Mouse (Mus musculus) liver, embryonic 13.5 days (tissue): Measurements from ENCODE around the gene Spryd7. TPM values are rescaled to one million over a fixed set of nuclear protein-coding genes. Genes with fewer than 3 reads are reported as not detected.
"Not testable (repeated sequence)": the region's sequence is repeated elsewhere in the genome, so short reads cannot be mapped to it uniquely, and the experiment has no call there.

Source experiments
- ATAC-seq: fragments of 200-750 bp; cut with Nextera tagmentation; 2 replicates; pipeline ENCODE4 v1.8.0; 2017; ENCODE audit warnings: low read depth, mild to moderate bottlenecking, moderate number of reproducible peaks, moderate library complexity
- DNase-seq: peaks from one replicate; pipeline ENCODE4 v3.0.0; 2022
- H3K27ac ChIP-seq: fragments of 300-500 bp; sonication (generic); 2 replicates; pipeline ENCODE4 v1.5.1; 2015; ENCODE audit warnings: moderate library complexity, mild to moderate bottlenecking, inconsistent platforms
- H3K27me3 ChIP-seq: fragments of 300-500 bp; sonication (generic); 2 replicates; pipeline ENCODE4 v1.6.1; 2015; ENCODE audit warnings: mild to moderate bottlenecking, inconsistent platforms
- H3K36me3 ChIP-seq: fragments of 300-500 bp; sonication (generic); 2 replicates; pipeline ENCODE4 v1.6.1; 2015; ENCODE audit warnings: mild to moderate bottlenecking, inconsistent platforms
- H3K4me1 ChIP-seq: fragments of 300-500 bp; sonication (generic); replicated peaks from 2 replicates; pipeline ENCODE4 v1.6.1; 2015; ENCODE audit warnings: inconsistent platforms
- H3K4me2 ChIP-seq: fragments of 300-500 bp; sonication (generic); 2 replicates; pipeline ENCODE4 v1.6.1; 2015; ENCODE audit warnings: inconsistent platforms, mild to moderate bottlenecking, moderate library complexity
- H3K4me3 ChIP-seq: fragments of 300-500 bp; sonication (generic); replicated peaks from 2 replicates; pipeline ENCODE4 v1.5.1; 2015; ENCODE audit warnings: mild to moderate bottlenecking, inconsistent platforms
- H3K9ac ChIP-seq: fragments of 300-500 bp; sonication (generic); 2 replicates; pipeline ENCODE4 v1.6.1; 2015; ENCODE audit warnings: mild to moderate bottlenecking, inconsistent platforms
- H3K9me3 ChIP-seq: fragments of 300-500 bp; sonication (generic); replicated peaks from 2 replicates; pipeline ENCODE4 v1.6.1; 2016; ENCODE audit warnings: inconsistent platforms
- WGBS: fragments of 180-500 bp; shearing (Covaris S2); methylation state at CpG from one replicate; pipeline ENCODE4 v1.1.7; 2015; ENCODE audit not compliant: insufficient replicate concordance; 5-methylcytosine and 5-hydroxymethylcytosine counted together
- polyA plus RNA-seq: library from polyadenylated mRNA; unstranded; fragments of >200 nt; fragmentation: Nextera tagmentation; extraction: Ambion mirVana; gene quantifications from 2 replicates; pipeline ENCODE4 v1.2.1, GENCODE M21; 2015

The Spryd7 gene
- polyA plus RNA-seq = 13.2 TPM in 2 replicates

GRCm38 (mm10) chr14:61556289-61557147 lies at the start of gene Spryd7:
TSS of gene Spryd7 (minus strand) at chr14:61556886.
- ATAC-seq (peak; percentile 96), DNase-seq (peak; percentile 99)
- H3K4me3 ChIP-seq = peak within 1 kb of the TSS; percentile 82
- no peaks in the 10 kb centered on the region for H3K9me3 ChIP-seq
- WGBS = under 1% methylated on average over 71 of the region's 72 CpGs
- H3K4me2 ChIP-seq = peak within 1 kb of the TSS; percentile 99
- H3K27me3 ChIP-seq = no peaks in the 10 kb centered on the region
- peaks cover 28% of the 10 kb centered on the region for H3K4me1 ChIP-seq
- H3K27ac ChIP-seq = peak within 1 kb of the TSS; percentile 83
- no peaks in the 10 kb centered on the region for H3K36me3 ChIP-seq
- H3K9ac ChIP-seq = peak within 1 kb of the TSS; percentile 89

GRCm38 (mm10) chr14:61606088-61606487 lies 49.4 kb upstream of the Spryd7 start:
- not testable (repeated sequence) for H3K27me3 ChIP-seq, ATAC-seq, H3K9me3 ChIP-seq, H3K4me1 ChIP-seq, DNase-seq, H3K4me3 ChIP-seq, H3K27ac ChIP-seq, H3K9ac ChIP-seq, H3K4me2 ChIP-seq
- H3K36me3 ChIP-seq = peaks cover 26% of the 10 kb centered on the region
- 63% methylated on average over 2 of the region's 2 CpGs for WGBS

GRCm38 (mm10) chr14:61604081-61604480 lies 47.4 kb upstream of the Spryd7 start:
- H3K4me1 ChIP-seq = peaks cover 21% of the 10 kb centered on the region
- H3K36me3 ChIP-seq = peaks cover 26% of the 10 kb centered on the region
- no peak overlapping the region for H3K27ac ChIP-seq
- 86% methylated on average over 3 of the region's 3 CpGs for WGBS
- H3K9ac ChIP-seq = no peak overlapping the region
- DNase-seq (no peak), ATAC-seq (no peak)
- H3K4me3 ChIP-seq = no peak overlapping the region
- no peak overlapping the region for H3K4me2 ChIP-seq
- H3K27me3 ChIP-seq = no peaks in the 10 kb centered on the region
- H3K9me3 ChIP-seq = no peaks in the 10 kb centered on the region

GRCm38 (mm10) chr14:61603069-61603755 lies 46.5 kb upstream of the Spryd7 start:
- Histone ChIP-seq H3K36me3 (peaks cover 26% of the 10 kb centered on the region), H3K4me1 (peaks cover 26% of the 10 kb centered on the region), H3K9ac (no peak overlapping the region), H3K27me3 (no peaks in the 10 kb centered on the region), H3K4me3 (no peak overlapping the region), H3K9me3 (no peaks in the 10 kb centered on the region), H3K4me2 (no peak overlapping the region), H3K27ac (no peak overlapping the region)
- ATAC-seq (no peak), DNase-seq (no peak)
- WGBS = 78% methylated on average over 8 of the region's 8 CpGs

- Histone ChIP-seq H3K27me3 (no peaks in the 10 kb centered on the region), H3K9ac (no peak overlapping the region), H3K9me3 (no peaks in the 10 kb centered on the region), H3K4me1 (peaks cover 35% of the 10 kb centered on the region), H3K36me3 (peaks cover 26% of the 10 kb centered on the region), H3K4me2 (no peak overlapping the region), H3K4me3 (no peak overlapping the region), H3K27ac (no peak overlapping the region)
- DNase-seq (no peak), ATAC-seq (no peak)
- WGBS = 74% methylated on average over 9 of the region's 9 CpGs
These were observed 44.7 kb upstream of the Spryd7 start for GRCm38 (mm10) chr14:61601348-61601747.

- Histone ChIP-seq H3K27ac (peak overlapping the region; percentile 81), H3K9me3 (no peaks in the 10 kb centered on the region), H3K27me3 (no peaks in the 10 kb centered on the region), H3K4me1 (peaks cover 35% of the 10 kb centered on the region), H3K4me3 (peak overlapping the region; percentile 76), H3K9ac (peak overlapping the region; percentile 87), H3K36me3 (peaks cover 14% of the 10 kb centered on the region), H3K4me2 (peak overlapping the region; percentile 70)
- ATAC-seq (peak; percentile 99), DNase-seq (peak; percentile 94)
- WGBS = 3% methylated on average over 44 of the region's 44 CpGs
These were observed 42.5 kb upstream of the Spryd7 start for GRCm38 (mm10) chr14:61599057-61599806.

GRCm38 (mm10) chr14:61597968-61598367 lies 41.3 kb upstream of the Spryd7 start, which contains the start of gene Trim13:
TSS of gene Trim13 (plus strand) at chr14:61598247.
- H3K9me3 ChIP-seq = no peaks in the 10 kb centered on the region
- DNase-seq = peak; percentile 33
- H3K27me3 ChIP-seq = no peaks in the 10 kb centered on the region
- H3K27ac ChIP-seq = peak within 1 kb of the TSS; percentile 81
- ATAC-seq = peak; percentile 38; the same call in 1 of the 2 replicates
- H3K9ac ChIP-seq = peak within 1 kb of the TSS; percentile 87
- peaks cover 35% of the 10 kb centered on the region for H3K4me1 ChIP-seq
- peak within 1 kb of the TSS; percentile 70 for H3K4me2 ChIP-seq
- 15% methylated on average over 5 of the region's 5 CpGs for WGBS
- peak within 1 kb of the TSS; percentile 76 for H3K4me3 ChIP-seq
- H3K36me3 ChIP-seq = 0 out of 2 replicates have a peak, but pooled peaks cover 7% of the 10 kb centered on the region

GRCm38 (mm10) chr14:61596719-61597426 lies 40.2 kb upstream of the Spryd7 start:
- H3K36me3 ChIP-seq = 0 out of 2 replicates have a peak, but pooled peaks cover 5% of the 10 kb centered on the region
- no peak overlapping the region for H3K9ac ChIP-seq
- no peaks in the 10 kb centered on the region for H3K27me3 ChIP-seq
- H3K27ac ChIP-seq = no peak overlapping the region
- 70% methylated on average over 9 of the region's 9 CpGs for WGBS
- peaks cover 33% of the 10 kb centered on the region for H3K4me1 ChIP-seq
- DNase-seq = no peak
- no peak overlapping the region for H3K4me3 ChIP-seq
- H3K9me3 ChIP-seq = no peaks in the 10 kb centered on the region
- no peak overlapping the region for H3K4me2 ChIP-seq
- ATAC-seq = no peak

GRCm38 (mm10) chr14:61589288-61590065 lies 32.8 kb upstream of the Spryd7 start:
- H3K4me2 ChIP-seq = no peak overlapping the region
- DNase-seq (no peak), ATAC-seq (no peak)
- H3K27me3 ChIP-seq = no peaks in the 10 kb centered on the region
- no peaks in the 10 kb centered on the region for H3K9me3 ChIP-seq
- WGBS = 20% methylated on average over 4 of the region's 4 CpGs
- no peak overlapping the region for H3K27ac ChIP-seq
- no peaks in the 10 kb centered on the region for H3K4me1 ChIP-seq
- H3K4me3 ChIP-seq = no peak overlapping the region
- H3K36me3 ChIP-seq = no peaks in the 10 kb centered on the region
- no peak overlapping the region for H3K9ac ChIP-seq

- Histone ChIP-seq H3K4me1 (no peaks in the 10 kb centered on the region), H3K4me2 (no peak overlapping the region), H3K4me3 (no peak overlapping the region), H3K27ac (no peak overlapping the region), H3K9me3 (no peaks in the 10 kb centered on the region), H3K36me3 (no peaks in the 10 kb centered on the region), H3K27me3 (no peaks in the 10 kb centered on the region), H3K9ac (no peak overlapping the region)
- ATAC-seq = no peak
- no peak for DNase-seq
- WGBS = 67% methylated on average over 8 of the region's 8 CpGs
These were observed 19.3 kb upstream of the Spryd7 start for GRCm38 (mm10) chr14:61575941-61576340.
